Mouse (Mus musculus): ENCODE measurements around the gene Irx2. TPM values are rescaled to one million over a fixed set of nuclear protein-coding genes. Genes with fewer than 3 reads are reported as not detected.
A peak's percentile ranks its signal among the peaks of the same experiment; 100 is the strongest.

The Irx2 gene
- polyA plus RNA-seq, 1 experiment from 2014 or later = 5.9 TPM

- peak overlapping the region; percentile 95 for H3K4me2 ChIP-seq
- H3K9me3 ChIP-seq = no peaks in the 10 kb centered on the region
- peaks cover 15% of the 10 kb centered on the region for H3K4me1 ChIP-seq
- ATAC-seq (ENCODE audit: insufficient read depth, low FRiP score, low read depth) = no peak
- no peaks in the 10 kb centered on the region for H3K36me3 ChIP-seq
- 2% methylated on average over 42 of the region's 42 CpGs for WGBS
- peaks cover 87% of the 10 kb centered on the region for H3K27me3 ChIP-seq (replicated peaks)
- H3K4me3 ChIP-seq (replicated peaks) = peak overlapping the region; percentile 54
- no peak overlapping the region for H3K27ac ChIP-seq
- peak overlapping the region; percentile 29; the same call in 1 of the 2 replicates for H3K9ac ChIP-seq
Observed at GRCm38 (mm10) chr13:72627391-72628321, 964 bp upstream of the Irx2 start.

- ATAC-seq (ENCODE audit: insufficient read depth, low FRiP score, low read depth) = 0 out of 2 replicates have a peak, but pooled peaks have one; percentile 7
- H3K27ac ChIP-seq = no peak overlapping the region
- H3K4me3 ChIP-seq (replicated peaks) = peak overlapping the region; percentile 54
- H3K9me3 ChIP-seq = no peaks in the 10 kb centered on the region
- peaks cover 15% of the 10 kb centered on the region for H3K4me1 ChIP-seq
- H3K4me2 ChIP-seq = peak overlapping the region; percentile 95
- under 1% methylated on average over 77 of the region's 88 CpGs for WGBS
- peak overlapping the region; percentile 23; the same call in 1 of the 2 replicates for H3K9ac ChIP-seq
- no peaks in the 10 kb centered on the region for H3K36me3 ChIP-seq
- peaks cover 84% of the 10 kb centered on the region for H3K27me3 ChIP-seq (replicated peaks)
Observed at GRCm38 (mm10) chr13:72628935-72629631, 463 bp downstream of the Irx2 start.

DNA sequence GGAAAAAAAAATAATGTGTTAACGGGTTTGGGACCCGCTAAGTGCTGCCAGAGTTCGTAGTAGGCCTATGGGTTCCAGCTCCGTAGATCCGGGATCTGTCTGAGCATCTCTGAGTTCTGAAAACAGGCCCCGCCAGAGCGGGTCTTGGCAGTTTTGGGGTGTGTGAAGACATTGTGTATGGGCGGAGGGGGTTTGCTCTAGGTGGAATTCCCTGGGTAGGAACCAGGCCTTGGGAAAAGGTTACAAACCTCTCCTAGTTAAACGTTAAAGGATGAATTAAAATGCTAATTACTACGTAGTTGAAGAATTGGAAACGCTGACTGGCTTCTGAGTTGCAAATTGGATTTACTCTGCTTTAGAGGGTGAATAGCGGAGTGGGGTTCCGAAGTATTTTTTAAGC, 1.2 kb downstream of the Irx2 start:
- Histone ChIP-seq H3K27me3 (replicated peaks) (peaks cover 86% of the 10 kb centered on the region), H3K9me3 (no peaks in the 10 kb centered on the region), H3K36me3 (no peaks in the 10 kb centered on the region), H3K27ac (no peak overlapping the region), H3K4me3 (replicated peaks) (0 out of 2 replicates have a peak overlapping the region, but pooled peaks have one; percentile 54), H3K4me1 (peaks cover 15% of the 10 kb centered on the region), H3K4me2 (no peak overlapping the region), H3K9ac (no peak overlapping the region)
- no peak for ATAC-seq (ENCODE audit: insufficient read depth, low FRiP score, low read depth)
- 4% methylated on average over 13 of the region's 13 CpGs for WGBS

DNA sequence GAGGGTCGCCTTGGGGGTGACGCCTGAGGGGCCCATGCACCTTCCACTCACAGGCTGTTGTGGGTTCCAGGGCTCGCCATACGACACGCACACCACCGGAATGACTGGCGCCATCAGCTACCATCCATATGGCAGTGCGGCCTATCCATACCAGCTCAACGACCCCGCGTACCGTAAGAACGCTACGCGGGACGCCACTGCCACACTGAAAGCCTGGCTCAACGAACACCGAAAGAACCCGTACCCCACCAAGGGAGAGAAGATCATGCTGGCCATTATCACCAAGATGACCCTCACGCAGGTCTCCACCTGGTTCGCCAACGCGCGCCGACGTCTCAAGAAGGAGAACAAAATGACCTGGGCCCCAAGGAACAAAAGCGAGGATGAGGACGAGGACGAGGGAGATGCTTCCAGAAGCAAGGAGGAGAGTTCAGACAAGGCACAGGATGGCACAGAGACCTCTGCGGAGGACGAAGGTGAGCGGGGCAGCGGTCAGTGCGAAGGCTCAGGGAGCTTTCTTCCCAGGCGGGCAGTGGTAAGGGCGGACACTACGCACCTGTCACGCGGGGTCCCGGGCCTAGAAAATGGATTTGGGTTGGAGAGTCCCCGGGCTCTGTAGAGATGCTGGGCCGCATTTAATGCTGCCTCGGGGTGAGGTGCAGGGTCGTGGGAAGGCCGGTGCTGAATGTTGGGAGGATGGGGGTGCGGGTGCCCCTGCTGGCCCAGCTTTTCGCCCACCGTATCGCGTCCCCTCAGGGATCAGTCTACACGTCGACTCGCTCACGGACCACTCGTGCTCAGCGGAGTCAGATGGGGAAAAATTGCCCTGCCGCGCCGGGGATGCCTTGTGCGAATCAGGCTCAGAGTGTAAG, 2.1 kb downstream of the Irx2 start:
- no peak for ATAC-seq (ENCODE audit: insufficient read depth, low FRiP score, low read depth)
- H3K9me3 ChIP-seq = no peaks in the 10 kb centered on the region
- peak overlapping the region; percentile 34 for H3K4me2 ChIP-seq
- no peaks in the 10 kb centered on the region for H3K36me3 ChIP-seq
- H3K27me3 ChIP-seq (replicated peaks) = peaks cover 87% of the 10 kb centered on the region
- H3K27ac ChIP-seq = no peak overlapping the region
- 6% methylated on average over 60 of the region's 60 CpGs for WGBS
- peaks cover 15% of the 10 kb centered on the region for H3K4me1 ChIP-seq
- no peak overlapping the region for H3K9ac ChIP-seq
- peak overlapping the region; percentile 54 for H3K4me3 ChIP-seq (replicated peaks)

DNA sequence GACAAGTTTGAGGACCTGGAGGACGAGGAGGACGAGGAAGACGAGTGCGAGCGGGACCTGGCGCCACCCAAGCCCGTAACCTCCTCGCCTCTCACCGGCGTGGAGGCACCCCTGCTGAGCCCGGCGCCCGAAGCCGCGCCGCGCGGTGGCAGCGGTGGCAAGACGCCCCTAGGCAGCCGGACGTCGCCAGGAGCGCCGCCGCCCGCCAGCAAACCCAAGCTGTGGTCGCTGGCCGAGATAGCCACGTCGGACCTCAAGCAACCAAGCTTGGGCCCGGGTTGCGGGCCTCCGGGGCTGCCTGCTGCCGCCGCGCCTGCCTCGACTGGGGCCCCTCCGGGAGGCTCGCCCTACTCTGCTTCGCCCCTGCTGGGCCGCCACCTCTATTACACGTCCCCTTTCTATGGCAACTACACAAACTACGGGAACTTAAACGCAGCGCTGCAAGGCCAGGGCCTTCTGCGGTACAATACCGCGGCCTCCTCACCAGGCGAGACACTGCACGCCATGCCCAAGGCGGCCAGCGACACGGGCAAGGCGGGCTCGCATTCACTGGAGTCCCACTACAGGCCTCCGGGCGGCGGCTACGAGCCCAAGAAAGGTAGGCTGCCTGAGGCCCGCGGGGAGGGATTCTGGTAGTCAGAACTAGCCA, 2.9 kb downstream of the Irx2 start:
- peaks cover 86% of the 10 kb centered on the region for H3K27me3 ChIP-seq (replicated peaks)
- no peak overlapping the region for H3K27ac ChIP-seq
- H3K4me2 ChIP-seq = peak overlapping the region; percentile 34
- 2% methylated on average over 62 of the region's 62 CpGs for WGBS
- no peaks in the 10 kb centered on the region for H3K36me3 ChIP-seq
- no peak overlapping the region for H3K9ac ChIP-seq
- peaks cover 15% of the 10 kb centered on the region for H3K4me1 ChIP-seq
- ATAC-seq (ENCODE audit: insufficient read depth, low FRiP score, low read depth) = no peak
- peak overlapping the region; percentile 25 for H3K4me3 ChIP-seq (replicated peaks)
- no peaks in the 10 kb centered on the region for H3K9me3 ChIP-seq

DNA sequence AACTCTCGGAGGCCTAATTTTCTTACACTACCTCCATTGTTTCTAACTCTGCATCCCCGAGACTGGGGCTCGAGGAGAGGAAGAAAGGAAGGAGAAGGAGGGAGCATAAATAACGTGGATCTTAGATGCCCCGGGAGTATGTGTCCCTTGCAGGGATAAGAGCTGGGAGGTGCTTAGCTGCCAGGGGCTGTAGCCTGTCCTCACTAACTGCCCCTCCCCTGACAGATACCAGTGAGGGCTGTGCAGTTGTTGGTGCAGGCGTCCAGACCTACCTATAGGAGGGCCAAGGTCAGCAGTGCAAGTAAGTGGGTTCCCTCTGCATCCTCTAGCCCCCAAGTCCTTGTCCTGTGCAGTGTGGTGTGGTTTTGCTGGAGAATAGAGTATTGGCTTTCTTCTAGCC, 3.7 kb downstream of the Irx2 start:
- H3K9me3 ChIP-seq = no peaks in the 10 kb centered on the region
- 11% methylated on average over 6 of the region's 6 CpGs for WGBS

GRCm38 (mm10) chr13:72633097-72633496, 4.5 kb downstream of the Irx2 start:
- Histone ChIP-seq H3K9me3 (no peaks in the 10 kb centered on the region), H3K27me3 (replicated peaks) (peaks cover 84% of the 10 kb centered on the region), H3K4me1 (peaks cover 13% of the 10 kb centered on the region), H3K9ac (no peak overlapping the region), H3K27ac (no peak overlapping the region), H3K4me2 (no peak overlapping the region), H3K4me3 (replicated peaks) (no peak overlapping the region), H3K36me3 (no peaks in the 10 kb centered on the region)
- no peak for ATAC-seq (ENCODE audit: insufficient read depth, low FRiP score, low read depth)
- 27% methylated on average over 2 of the region's 2 CpGs for WGBS

More for the DNA sequence above, 3.7 kb downstream of the Irx2 start:
- Histone ChIP-seq H3K4me1 (peaks cover 15% of the 10 kb centered on the region), H3K27me3 (replicated peaks) (peaks cover 89% of the 10 kb centered on the region), H3K4me3 (replicated peaks) (no peak overlapping the region), H3K9ac (no peak overlapping the region), H3K4me2 (0 out of 2 replicates have a peak overlapping the region, but pooled peaks have one; percentile 34), H3K27ac (no peak overlapping the region), H3K36me3 (no peaks in the 10 kb centered on the region)
- ATAC-seq (ENCODE audit: insufficient read depth, low FRiP score, low read depth) = no peak

DNA sequence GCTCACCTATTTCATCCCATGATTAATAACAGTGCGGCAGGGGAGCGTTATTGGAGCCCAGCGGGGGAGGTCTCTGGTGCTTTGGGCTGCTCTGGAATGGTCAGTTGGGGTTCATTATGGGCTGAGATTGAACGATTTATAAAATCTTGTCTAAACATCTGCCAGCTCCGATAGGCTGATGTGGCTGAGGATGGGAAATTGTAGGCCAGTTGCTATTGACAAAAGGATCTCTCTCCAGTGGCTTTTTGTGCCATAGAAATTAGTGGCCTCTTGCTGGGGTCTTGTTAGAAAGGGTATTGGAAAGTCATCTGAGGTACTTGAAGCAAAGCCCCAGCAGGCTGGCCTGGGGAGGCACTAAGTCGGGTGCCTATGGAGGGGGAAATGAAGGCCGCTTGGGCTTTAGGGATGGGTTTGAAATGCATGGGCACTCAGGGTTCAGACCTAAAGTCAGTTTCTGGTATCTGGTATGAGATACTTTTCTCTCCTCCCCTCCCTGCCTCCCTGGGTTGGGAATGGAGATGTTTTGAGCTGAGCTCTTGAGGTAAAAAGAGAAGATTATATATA, 6.2 kb downstream of the Irx2 start:
- H3K9me3 ChIP-seq = no peaks in the 10 kb centered on the region
- H3K27ac ChIP-seq = no peak overlapping the region
- H3K4me2 ChIP-seq = no peak overlapping the region
- H3K36me3 ChIP-seq = no peaks in the 10 kb centered on the region
- peaks cover 86% of the 10 kb centered on the region for H3K27me3 ChIP-seq (replicated peaks)
- no peak overlapping the region for H3K9ac ChIP-seq
- H3K4me1 ChIP-seq = peaks cover 12% of the 10 kb centered on the region; the same call in 1 of the 2 replicates
- ATAC-seq (ENCODE audit: insufficient read depth, low FRiP score, low read depth) = no peak
- H3K4me3 ChIP-seq (replicated peaks) = no peak overlapping the region
- 23% methylated on average over 7 of the region's 7 CpGs for WGBS

DNA sequence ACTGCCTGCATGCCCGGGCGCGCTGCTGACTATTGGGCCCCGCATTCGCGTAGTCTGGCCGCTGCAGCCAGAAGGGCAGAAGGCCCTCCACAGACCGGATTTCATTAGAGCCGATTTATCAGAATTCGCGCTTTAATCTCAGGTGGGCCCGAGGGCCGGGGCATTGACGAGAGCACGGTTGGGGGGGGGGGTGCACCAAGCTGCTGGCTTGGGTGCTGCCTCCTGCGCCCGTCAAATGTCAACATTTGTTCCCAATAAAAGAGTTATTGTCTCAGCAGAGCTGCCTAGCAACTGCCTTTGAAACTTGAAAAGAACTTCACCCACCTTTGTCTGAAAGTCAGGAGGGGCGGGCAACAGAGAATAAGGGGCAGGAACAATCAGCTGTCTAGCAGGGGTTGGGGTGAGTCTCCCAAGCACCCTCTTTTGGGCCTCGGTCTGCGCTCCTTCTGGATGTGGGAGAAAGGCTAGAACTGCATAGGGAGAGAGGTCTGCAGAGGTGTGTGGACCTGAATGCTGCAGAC, 7.8 kb downstream of the Irx2 start:
- Histone ChIP-seq H3K27ac (no peak overlapping the region), H3K9me3 (no peaks in the 10 kb centered on the region), H3K4me2 (0 out of 2 replicates have a peak overlapping the region, but pooled peaks have one; percentile 5), H3K36me3 (no peaks in the 10 kb centered on the region), H3K9ac (no peak overlapping the region), H3K27me3 (replicated peaks) (peaks cover 86% of the 10 kb centered on the region), H3K4me3 (replicated peaks) (no peak overlapping the region), H3K4me1 (peaks cover 13% of the 10 kb centered on the region; the same call in 1 of the 2 replicates)
- WGBS = 1% methylated on average over 20 of the region's 20 CpGs
- ATAC-seq (ENCODE audit: insufficient read depth, low FRiP score, low read depth) = no peak

DNA sequence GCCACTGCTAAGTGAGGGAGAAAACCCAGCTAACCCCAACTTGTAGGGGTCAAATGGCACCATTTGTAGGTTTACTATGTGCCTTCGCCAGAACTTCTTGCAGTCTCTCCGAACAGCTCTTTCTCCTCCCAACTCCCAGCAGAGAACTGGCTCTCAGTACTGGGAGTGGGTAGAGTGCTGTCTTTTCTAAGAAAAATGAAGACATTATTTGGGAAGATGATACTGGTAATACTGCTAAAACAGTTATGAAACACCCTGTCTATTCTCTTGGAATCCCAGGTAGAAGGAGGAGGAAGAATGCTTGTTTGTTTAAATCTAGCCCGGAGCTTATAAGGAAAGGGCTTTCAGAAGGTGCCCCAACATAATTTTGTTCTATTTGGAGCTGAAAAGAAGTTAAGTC, 8.9 kb downstream of the Irx2 start:
- Histone ChIP-seq H3K27me3 (replicated peaks) (peaks cover 84% of the 10 kb centered on the region), H3K4me3 (replicated peaks) (no peak overlapping the region), H3K4me1 (peaks cover 10% of the 10 kb centered on the region; the same call in 1 of the 2 replicates), H3K36me3 (no peaks in the 10 kb centered on the region), H3K4me2 (no peak overlapping the region), H3K27ac (no peak overlapping the region), H3K9ac (no peak overlapping the region), H3K9me3 (no peaks in the 10 kb centered on the region)
- no peak for ATAC-seq (ENCODE audit: insufficient read depth, low FRiP score, low read depth)
- 7% methylated on average over 3 of the region's 3 CpGs for WGBS
